Mouse (Mus musculus) kidney, adult 11 months (tissue): ENCODE measurements around the gene Grid2.

Experiments
- DNase-seq: peaks from one replicate; pipeline ENCODE4 v3.0.0; 2022

The Grid2 gene

DNA sequence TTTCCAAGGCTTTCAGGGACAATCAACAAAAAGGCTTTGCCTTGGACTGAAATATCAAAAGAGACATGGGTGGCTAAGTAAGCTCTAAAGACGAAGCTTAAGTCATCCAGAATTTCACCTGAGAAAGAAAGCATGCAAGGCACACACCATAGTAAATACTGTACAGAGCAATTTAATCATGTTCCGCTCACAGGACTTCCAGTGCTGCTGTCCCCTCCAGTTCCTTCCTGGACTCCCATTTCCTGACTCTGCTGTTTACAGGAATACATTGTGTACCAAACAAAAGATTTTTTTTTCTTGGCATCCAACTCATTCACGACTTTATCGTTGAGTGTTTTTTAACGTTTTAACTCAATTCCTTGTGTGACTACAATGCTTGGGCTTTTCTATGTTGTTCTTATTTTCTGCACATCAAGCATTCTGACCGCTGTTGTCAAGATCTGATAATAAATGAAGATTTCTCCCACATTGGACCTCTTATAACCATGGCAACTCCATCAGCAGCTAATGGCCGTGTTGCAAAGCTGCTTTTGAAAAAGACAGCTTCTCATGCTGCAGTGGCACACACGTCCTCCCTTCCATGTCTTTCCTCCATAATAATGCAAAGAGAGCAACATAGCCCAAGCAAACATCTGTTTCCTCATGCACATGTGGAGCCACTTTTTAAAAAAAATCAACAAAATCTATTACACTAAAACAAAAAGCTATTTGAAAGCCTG, 1361.9 kb downstream of the Grid2 start:
- DNase-seq: no peak

- no peak for DNase-seq
These were observed 1367.7 kb downstream of the Grid2 start for GRCm38 (mm10) chr6:64623404-64623803.

- DNase-seq: no peak
These were observed 1392.0 kb downstream of the Grid2 start for GRCm38 (mm10) chr6:64647661-64648060.

- no peak for DNase-seq
These were observed 1392.5 kb downstream of the Grid2 start for GRCm38 (mm10) chr6:64648196-64648595.

- peak; percentile 7 for DNase-seq
These were observed 1393.9 kb downstream of the Grid2 start for GRCm38 (mm10) chr6:64649296-64650226.

DNA sequence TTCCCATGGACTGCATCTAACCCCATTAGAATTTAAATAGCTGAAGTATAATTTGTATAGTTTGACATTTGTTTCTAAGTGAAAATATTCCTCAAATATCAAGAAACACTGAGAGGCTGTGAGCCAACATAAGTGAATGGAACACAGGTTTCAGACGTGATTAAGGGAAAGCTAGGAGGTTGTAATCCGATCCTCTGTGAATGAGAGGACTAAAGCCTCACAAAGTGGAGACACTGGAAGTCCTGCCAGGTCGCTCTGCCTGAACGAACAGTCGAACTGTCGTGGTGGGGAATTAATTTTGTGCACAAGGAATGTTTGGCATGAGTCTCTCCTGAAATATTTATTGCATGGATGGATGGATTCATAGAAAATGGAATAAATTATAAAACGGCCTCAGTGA, 1395.1 kb downstream of the Grid2 start:
- DNase-seq: no peak

DNA sequence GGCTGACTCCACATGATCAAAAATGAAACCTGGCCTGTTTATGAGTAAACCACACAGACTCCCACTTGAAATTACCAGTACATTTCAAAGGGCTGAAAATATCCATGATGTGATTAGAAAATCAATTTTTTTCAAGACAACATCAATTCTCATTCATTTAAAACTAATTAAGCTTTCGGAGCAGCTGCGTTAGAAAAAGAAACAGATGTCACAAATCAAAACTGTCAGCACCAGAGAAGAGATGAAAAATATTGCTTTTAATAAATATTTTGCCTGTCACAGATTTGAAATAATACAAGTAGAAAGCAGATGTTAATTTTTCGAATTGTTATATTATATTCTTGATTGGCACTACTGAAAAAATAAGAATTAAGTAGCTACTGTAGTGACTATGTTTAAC, 1415.3 kb downstream of the Grid2 start:
- DNase-seq: no peak

DNA sequence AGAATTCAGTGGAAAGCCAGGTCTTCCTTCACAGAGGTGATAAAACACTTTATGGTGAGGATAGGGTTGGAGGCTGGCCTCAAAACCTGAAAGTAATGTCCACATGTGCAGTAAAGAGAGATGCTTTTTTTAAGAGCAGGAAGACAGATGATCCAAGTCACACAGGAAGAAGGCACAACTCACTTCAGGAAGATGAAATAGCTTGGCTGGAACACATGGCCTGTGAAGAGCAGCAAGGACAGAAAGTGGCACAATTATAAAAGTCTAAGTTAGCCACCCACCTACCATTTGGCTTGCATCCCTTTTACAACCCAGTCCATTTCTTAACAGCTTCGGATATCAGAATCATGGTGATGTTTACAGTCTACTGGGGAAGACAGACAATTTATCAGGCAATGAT, 1423.1 kb downstream of the Grid2 start:
- DNase-seq: no peak

GRCm38 (mm10) chr6:64683974-64684373, 1428.3 kb downstream of the Grid2 start:
- DNase-seq: peak; percentile 6

- peak; percentile 3 for DNase-seq
These were observed 1429.3 kb downstream of the Grid2 start for GRCm38 (mm10) chr6:64684973-64685372.

DNA sequence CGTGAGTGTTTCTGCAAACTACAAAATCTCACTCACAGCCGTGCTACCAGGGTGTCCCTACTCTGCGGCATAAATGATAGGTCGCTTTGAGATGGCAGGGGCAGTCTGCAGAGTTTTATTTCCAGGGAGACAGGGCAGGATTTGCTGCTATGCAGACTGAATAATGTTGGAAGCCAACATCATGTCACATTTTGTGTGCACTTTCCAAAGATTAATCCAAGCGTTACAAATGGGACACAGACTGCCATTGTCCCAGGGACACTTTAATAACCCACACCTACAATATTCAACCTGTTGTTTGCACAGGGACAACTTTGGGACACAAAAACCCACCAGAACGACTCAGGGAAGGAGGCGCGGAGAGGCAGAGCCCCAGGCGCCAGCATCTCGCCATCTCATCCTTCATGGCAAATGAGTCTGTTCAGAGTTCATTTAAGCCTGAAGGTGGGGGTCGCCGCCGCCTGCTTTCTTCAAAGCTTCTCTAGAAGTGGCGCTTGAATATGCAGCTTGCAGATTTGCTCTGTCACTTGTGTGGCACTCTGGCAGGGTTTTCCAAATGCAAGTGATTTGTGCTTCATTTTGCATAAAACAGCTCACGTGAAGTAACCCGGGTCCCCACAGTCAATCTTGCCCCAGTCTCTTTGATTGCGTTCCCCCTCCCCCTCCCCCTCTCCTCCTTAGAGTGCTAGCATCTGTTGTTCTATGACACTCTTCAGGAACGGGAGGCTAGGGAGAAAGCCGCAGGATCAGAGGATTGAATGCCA, 1432.7 kb downstream of the Grid2 start:
- DNase-seq: no peak

DNA sequence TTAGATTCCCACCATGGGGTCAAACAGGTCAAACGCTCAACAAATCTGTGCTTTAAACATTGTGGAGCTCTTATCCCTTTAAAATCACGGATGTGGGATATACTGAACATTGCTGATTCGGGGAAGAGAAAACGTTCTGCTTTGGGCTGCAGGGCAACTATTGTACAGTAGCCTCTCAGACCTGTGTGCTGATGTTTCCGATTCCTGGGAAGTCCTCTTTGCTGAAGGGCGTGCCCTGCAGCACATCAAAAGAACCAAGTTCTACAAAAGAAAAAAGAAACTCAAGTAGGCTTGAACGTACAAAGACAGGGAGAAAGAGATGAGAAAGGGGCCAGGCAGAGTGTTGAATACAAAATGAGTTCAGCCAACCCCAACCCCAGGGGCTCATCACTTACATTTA, 1439.0 kb downstream of the Grid2 start:
- no peak for DNase-seq

DNA sequence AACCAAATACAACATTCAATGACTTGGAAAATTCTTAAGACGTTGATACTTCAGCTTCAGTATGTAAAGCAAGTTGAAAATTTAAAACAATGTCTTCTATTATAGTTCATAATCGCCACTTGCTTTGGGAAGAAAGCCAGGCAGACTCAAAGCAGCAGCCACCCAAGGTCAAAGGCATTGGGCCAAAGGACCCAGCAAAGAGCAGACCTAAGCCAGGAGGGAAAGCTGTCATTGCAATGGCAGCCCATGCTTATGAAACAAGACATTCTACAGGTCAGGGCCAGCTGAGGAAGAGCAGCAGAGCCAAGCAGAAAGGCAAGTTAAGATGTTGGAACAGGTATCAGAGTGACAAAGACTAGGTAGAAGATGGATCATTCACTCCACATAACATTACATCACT, 1448.0 kb downstream of the Grid2 start:
- no peak for DNase-seq

- DNase-seq: peak; percentile 34
These were observed 1472.2 kb downstream of the Grid2 start for GRCm38 (mm10) chr6:64727751-64728403.

GRCm38 (mm10) chr6:64728499-64729198, 1473.0 kb downstream of the Grid2 start, which contains the start of gene Atoh1:
TSS of gene Atoh1 (plus strand) at chr6:64729125.
- DNase-seq: peak; percentile 43

DNA sequence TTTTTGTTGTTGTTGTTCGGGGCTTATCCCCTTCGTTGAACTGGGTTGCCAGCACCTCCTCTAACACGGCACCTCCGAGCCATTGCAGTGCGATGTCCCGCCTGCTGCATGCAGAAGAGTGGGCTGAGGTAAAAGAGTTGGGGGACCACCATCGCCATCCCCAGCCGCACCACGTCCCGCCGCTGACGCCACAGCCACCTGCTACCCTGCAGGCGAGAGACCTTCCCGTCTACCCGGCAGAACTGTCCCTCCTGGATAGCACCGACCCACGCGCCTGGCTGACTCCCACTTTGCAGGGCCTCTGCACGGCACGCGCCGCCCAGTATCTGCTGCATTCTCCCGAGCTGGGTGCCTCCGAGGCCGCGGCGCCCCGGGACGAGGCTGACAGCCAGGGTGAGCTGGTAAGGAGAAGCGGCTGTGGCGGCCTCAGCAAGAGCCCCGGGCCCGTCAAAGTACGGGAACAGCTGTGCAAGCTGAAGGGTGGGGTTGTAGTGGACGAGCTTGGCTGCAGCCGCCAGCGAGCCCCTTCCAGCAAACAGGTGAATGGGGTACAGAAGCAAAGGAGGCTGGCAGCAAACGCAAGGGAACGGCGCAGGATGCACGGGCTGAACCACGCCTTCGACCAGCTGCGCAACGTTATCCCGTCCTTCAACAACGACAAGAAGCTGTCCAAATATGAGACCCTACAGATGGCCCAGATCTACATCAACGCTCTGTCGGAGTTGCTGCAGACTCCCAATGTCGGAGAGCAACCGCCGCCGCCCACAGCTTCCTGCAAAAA, 1473.7 kb downstream of the Grid2 start:
- peak; percentile 5 for DNase-seq

- DNase-seq: no peak
These were observed 1474.4 kb downstream of the Grid2 start for GRCm38 (mm10) chr6:64730030-64730429.

DNA sequence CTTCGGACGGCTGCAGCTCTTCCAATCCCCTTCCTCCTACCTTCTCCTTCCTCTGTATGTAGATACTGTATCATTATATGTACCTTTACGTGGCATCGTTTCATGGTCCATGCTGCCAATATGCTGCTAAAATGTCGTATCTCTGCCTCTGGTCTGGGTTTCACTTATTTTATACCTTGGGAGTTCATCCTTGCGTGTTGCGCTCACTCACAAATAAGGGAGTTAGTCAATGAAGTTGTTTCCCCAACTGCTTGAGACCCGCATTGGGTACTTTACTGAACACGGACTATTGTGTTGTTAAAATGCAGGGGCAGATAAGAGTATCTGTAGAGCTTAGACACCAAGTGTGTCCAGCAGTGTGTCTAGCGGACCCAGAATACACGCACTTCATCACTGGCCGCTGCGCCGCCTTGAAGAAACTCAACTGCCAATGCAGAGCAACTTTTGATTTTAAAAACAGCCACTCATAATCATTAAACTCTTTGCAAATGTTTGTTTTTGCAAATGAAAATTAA, 1474.9 kb downstream of the Grid2 start:
- DNase-seq: no peak

- DNase-seq: no peak
These were observed 1475.5 kb downstream of the Grid2 start for GRCm38 (mm10) chr6:64731126-64731525.

DNA sequence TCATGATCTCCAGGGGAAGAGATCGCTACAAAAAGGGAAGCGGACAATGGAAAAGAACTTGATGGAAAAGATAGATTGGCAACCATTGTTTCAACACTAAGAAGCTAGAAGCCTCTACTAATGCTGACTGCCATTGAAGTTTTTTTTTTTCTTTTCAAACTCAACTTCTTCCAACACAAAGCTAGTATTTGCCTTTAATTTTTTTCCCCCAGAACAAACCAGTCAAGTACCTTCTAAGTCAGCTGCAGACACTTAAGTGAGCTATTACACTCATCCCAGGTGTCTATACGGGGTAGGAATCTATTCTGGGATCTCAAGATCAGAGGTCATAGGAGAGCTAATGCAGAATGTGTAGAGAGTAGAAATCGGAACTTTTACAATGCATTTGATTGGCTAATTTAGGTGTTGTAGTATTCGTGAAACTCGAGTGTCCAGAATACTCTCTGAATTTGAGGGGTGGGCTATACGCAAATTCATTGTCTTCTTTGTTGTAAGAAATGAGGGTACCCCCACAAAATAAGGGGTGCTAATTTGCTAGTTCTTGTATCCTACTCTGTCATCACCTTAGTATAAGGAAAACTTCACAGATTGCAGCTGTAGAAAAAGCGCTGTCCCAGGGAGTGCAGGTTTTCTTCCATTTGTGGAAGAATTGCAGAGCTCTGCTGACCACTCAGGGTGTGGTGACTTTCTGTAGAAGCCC, 1476.1 kb downstream of the Grid2 start:
- no peak for DNase-seq
